Mouse (Mus musculus) embryonic facial prominence, embryonic 14.5 days (tissue): ENCODE data around the gene Pafah1b1. TPM values are rescaled to one million over a fixed set of nuclear protein-coding genes. Genes with fewer than 3 reads are reported as not detected.
A peak's percentile ranks its signal among the peaks of the same experiment; 100 is the strongest.

Experiments used
- ATAC-seq: fragments of 200-750 bp; cut with Nextera tagmentation; 2 replicates; pipeline ENCODE4 v1.8.0; 2017; ENCODE audit warnings: low read depth, moderate number of reproducible peaks, moderate TSS enrichment
- DNase-seq: peaks from one replicate; pipeline ENCODE4 v3.0.0-alpha.2; 2015; ENCODE audit warnings: low spot score
- H3K27ac ChIP-seq: fragments of 300-500 bp; sonication (generic); replicated peaks from 2 replicates; pipeline ENCODE4 v1.5.1; 2014; ENCODE audit warnings: low read depth, mild to moderate bottlenecking, low read length, moderate library complexity
- H3K27me3 ChIP-seq: fragments of 300-500 bp; sonication (generic); replicated peaks from 2 replicates; pipeline ENCODE4 v1.6.1; 2014; ENCODE audit warnings: low read length; ENCODE audit not compliant: control insufficient read depth, insufficient read depth
- H3K36me3 ChIP-seq: fragments of 300-500 bp; sonication (generic); 2 replicates; pipeline ENCODE4 v1.6.1; 2014; ENCODE audit warnings: low read length, mixed read lengths; ENCODE audit not compliant: control insufficient read depth, insufficient read depth
- H3K4me1 ChIP-seq: fragments of 300-500 bp; sonication (generic); 2 replicates; pipeline ENCODE4 v1.6.1; 2014; ENCODE audit warnings: antibody characterized with exemption, low read length; ENCODE audit not compliant: control insufficient read depth, insufficient read depth
- H3K4me2 ChIP-seq: fragments of 300-500 bp; sonication (generic); 2 replicates; pipeline ENCODE4 v1.6.1; 2014; ENCODE audit warnings: low read depth, mild to moderate bottlenecking, low read length, moderate library complexity, mixed read lengths
- H3K4me3 ChIP-seq: fragments of 300-500 bp; sonication (generic); 2 replicates; pipeline ENCODE4 v1.5.1; 2014; ENCODE audit warnings: low read depth, mild to moderate bottlenecking, low read length
- H3K9ac ChIP-seq: fragments of 300-500 bp; sonication (generic); 2 replicates; pipeline ENCODE4 v1.6.1; 2014; ENCODE audit warnings: low read depth, mild to moderate bottlenecking, low read length, moderate library complexity, mixed read lengths
- H3K9me3 ChIP-seq: fragments of 300-500 bp; sonication (generic); 2 replicates; pipeline ENCODE4 v1.6.1; 2016; ENCODE audit warnings: low read length; ENCODE audit not compliant: control insufficient read depth
- WGBS: fragments of 180-500 bp; shearing (Covaris S2); extraction: QIAGEN DNeasy Blood & Tissue Kit; methylation state at CpG from one replicate; pipeline ENCODE4 v1.1.7; 2014; 5-methylcytosine and 5-hydroxymethylcytosine counted together
- polyA plus RNA-seq: library from polyadenylated mRNA; unstranded; fragments of >200 nt; fragmentation: Nextera tagmentation; extraction: Ambion mirVana; gene quantifications from 2 replicates; pipeline ENCODE4 v1.2.1, GENCODE M21; 2014

Pafah1b1 gene
- polyA plus RNA-seq, 1 experiment from 2014 or later: 68.3 TPM

- Histone ChIP-seq H3K36me3 (no peaks in the 10 kb centered on the region), H3K4me1 (no peaks in the 10 kb centered on the region), H3K4me2 (no peak overlapping the region), H3K4me3 (no peak overlapping the region), H3K9ac (no peak overlapping the region), H3K27ac (no peak overlapping the region), H3K27me3 (no peaks in the 10 kb centered on the region), H3K9me3 (no peaks in the 10 kb centered on the region)
- ATAC-seq: no peak
- 69% methylated on average over 10 of the region's 10 CpGs for WGBS
- DNase-seq: no peak
Observed at GRCm38 (mm10) chr11:74763960-74764625, 39.6 kb upstream of the Pafah1b1 start.

GRCm38 (mm10) chr11:74761011-74761705 is 36.7 kb upstream of the Pafah1b1 start:
- Histone ChIP-seq H3K27me3 (no peaks in the 10 kb centered on the region), H3K4me3 (no peak overlapping the region), H3K9me3 (no peaks in the 10 kb centered on the region), H3K36me3 (no peaks in the 10 kb centered on the region), H3K27ac (no peak overlapping the region), H3K9ac (no peak overlapping the region), H3K4me1 (no peaks in the 10 kb centered on the region), H3K4me2 (no peak overlapping the region)
- WGBS: 71% methylated on average over 12 of the region's 12 CpGs
- DNase-seq (no peak), ATAC-seq (no peak)

- DNase-seq (no peak), ATAC-seq (no peak)
- no peaks in the 10 kb centered on the region for H3K36me3 ChIP-seq
- WGBS: 58% methylated on average over 2 of the region's 2 CpGs
- no peaks in the 10 kb centered on the region for H3K9me3 ChIP-seq
- H3K4me2 ChIP-seq: no peak overlapping the region
- H3K4me3 ChIP-seq: no peak overlapping the region
- no peaks in the 10 kb centered on the region for H3K27me3 ChIP-seq
- no peak overlapping the region for H3K27ac ChIP-seq
- no peaks in the 10 kb centered on the region for H3K4me1 ChIP-seq
- H3K9ac ChIP-seq: no peak overlapping the region
Observed at GRCm38 (mm10) chr11:74756631-74757030, 32.2 kb upstream of the Pafah1b1 start.

- WGBS: 58% methylated on average over 9 of the region's 9 CpGs
- ATAC-seq: no peak
- DNase-seq: no peak
- H3K27ac ChIP-seq: no peak overlapping the region
- no peaks in the 10 kb centered on the region for H3K9me3 ChIP-seq
- H3K4me3 ChIP-seq: no peak overlapping the region
- no peaks in the 10 kb centered on the region for H3K36me3 ChIP-seq
- no peak overlapping the region for H3K9ac ChIP-seq
- H3K4me2 ChIP-seq: no peak overlapping the region
- no peaks in the 10 kb centered on the region for H3K4me1 ChIP-seq
- H3K27me3 ChIP-seq: no peaks in the 10 kb centered on the region
Observed at GRCm38 (mm10) chr11:74751352-74752066, 27.0 kb upstream of the Pafah1b1 start.

GRCm38 (mm10) chr11:74750662-74751351 is 26.3 kb upstream of the Pafah1b1 start:
- 79% methylated on average over 7 of the region's 7 CpGs for WGBS
- DNase-seq (no peak), ATAC-seq (no peak)
- no peak overlapping the region for H3K4me2 ChIP-seq
- no peak overlapping the region for H3K27ac ChIP-seq
- no peaks in the 10 kb centered on the region for H3K27me3 ChIP-seq
- H3K36me3 ChIP-seq: no peaks in the 10 kb centered on the region
- no peak overlapping the region for H3K4me3 ChIP-seq
- H3K4me1 ChIP-seq: no peaks in the 10 kb centered on the region
- H3K9me3 ChIP-seq: no peaks in the 10 kb centered on the region
- no peak overlapping the region for H3K9ac ChIP-seq

GRCm38 (mm10) chr11:74749241-74749640 is 24.8 kb upstream of the Pafah1b1 start:
- Histone ChIP-seq H3K4me1 (no peaks in the 10 kb centered on the region), H3K9me3 (no peaks in the 10 kb centered on the region), H3K27me3 (no peaks in the 10 kb centered on the region), H3K9ac (no peak overlapping the region), H3K4me3 (no peak overlapping the region), H3K27ac (no peak overlapping the region), H3K36me3 (no peaks in the 10 kb centered on the region), H3K4me2 (no peak overlapping the region)
- DNase-seq: no peak
- WGBS: 90% methylated on average over 13 of the region's 13 CpGs
- ATAC-seq: no peak

- H3K4me3 ChIP-seq: no peak overlapping the region
- no peak overlapping the region for H3K27ac ChIP-seq
- 22% methylated on average over 4 of the region's 4 CpGs for WGBS
- no peaks in the 10 kb centered on the region for H3K9me3 ChIP-seq
- H3K4me2 ChIP-seq: no peak overlapping the region
- peak; percentile 67 for DNase-seq
- ATAC-seq: peak; percentile 80
- no peaks in the 10 kb centered on the region for H3K36me3 ChIP-seq
- H3K9ac ChIP-seq: no peak overlapping the region
- H3K4me1 ChIP-seq: no peaks in the 10 kb centered on the region
- H3K27me3 ChIP-seq: no peaks in the 10 kb centered on the region
Observed at GRCm38 (mm10) chr11:74748022-74748421, 23.6 kb upstream of the Pafah1b1 start.

GRCm38 (mm10) chr11:74737861-74738260 is 13.4 kb upstream of the Pafah1b1 start:
- H3K27me3 ChIP-seq: no peaks in the 10 kb centered on the region
- ATAC-seq: no peak
- 57% methylated on average over 3 of the region's 3 CpGs for WGBS

More at GRCm38 (mm10) chr11:74737861-74738260, 13.4 kb upstream of the Pafah1b1 start:
- no peaks in the 10 kb centered on the region for H3K36me3 ChIP-seq
- H3K4me3 ChIP-seq: no peak overlapping the region
- no peak for DNase-seq
- no peak overlapping the region for H3K27ac ChIP-seq
- H3K9me3 ChIP-seq: no peaks in the 10 kb centered on the region
- no peak overlapping the region for H3K9ac ChIP-seq
- no peaks in the 10 kb centered on the region for H3K4me1 ChIP-seq
- no peak overlapping the region for H3K4me2 ChIP-seq
